Mouse (Mus musculus): ENCODE measurements around the gene Ciart.
"Not testable (repeated sequence)": the region's sequence is repeated elsewhere in the genome, so short reads cannot be mapped to it uniquely, and the experiment has no call there.

GRCm38 (mm10) chr3:95920532-95920931 lies 38.5 kb upstream of the Ciart start:
- not testable (repeated sequence) for TF ChIP-seq CTCF (IDR thresholded peaks at IDR 0.05; ENCODE audit: low read depth, low read length); POLR2A (IDR thresholded peaks at IDR 0.05; ENCODE audit: extremely low read depth, insufficient read depth, low read length)

Data from liver, adult 2 months (tissue).